Mouse (Mus musculus) T-cell, adult 2 months (primary cell): Measurements from ENCODE around the gene Adamts17.

Experiments used
- DNase-seq: peaks from one replicate; pipeline ENCODE4 v3.0.0; 2022; ENCODE audit warnings: low spot score

The Adamts17 gene

GRCm38 (mm10) chr7:66933251-66933650 lies 93.7 kb downstream of the Adamts17 start:
- DNase-seq: no peak

- no peak for DNase-seq
Observed at GRCm38 (mm10) chr7:66934062-66934461, 94.5 kb downstream of the Adamts17 start.

GRCm38 (mm10) chr7:66935041-66935440 lies 95.5 kb downstream of the Adamts17 start:
- DNase-seq: no peak

- no peak for DNase-seq
Observed at GRCm38 (mm10) chr7:66936042-66936755, 96.7 kb downstream of the Adamts17 start.

- peak; percentile 15 for DNase-seq
Observed at GRCm38 (mm10) chr7:66936911-66937310, 97.4 kb downstream of the Adamts17 start.

- no peak for DNase-seq
Observed at GRCm38 (mm10) chr7:66938988-66939783, 99.7 kb downstream of the Adamts17 start.

GRCm38 (mm10) chr7:66940761-66941160 lies 101.2 kb downstream of the Adamts17 start:
- DNase-seq: no peak

- no peak for DNase-seq
Observed at GRCm38 (mm10) chr7:66949006-66949405, 109.5 kb downstream of the Adamts17 start.

- DNase-seq: no peak
Observed at GRCm38 (mm10) chr7:66952921-66953320, 113.4 kb downstream of the Adamts17 start.

GRCm38 (mm10) chr7:66954073-66954472 lies 114.5 kb downstream of the Adamts17 start:
- no peak for DNase-seq

GRCm38 (mm10) chr7:66954723-66955122 lies 115.2 kb downstream of the Adamts17 start:
- no peak for DNase-seq

GRCm38 (mm10) chr7:66955455-66955919 lies 116.0 kb downstream of the Adamts17 start:
- no peak for DNase-seq

GRCm38 (mm10) chr7:66955978-66956377 lies 116.4 kb downstream of the Adamts17 start:
- DNase-seq: no peak

- no peak for DNase-seq
Observed at GRCm38 (mm10) chr7:66957764-66958163, 118.2 kb downstream of the Adamts17 start.

- no peak for DNase-seq
Observed at GRCm38 (mm10) chr7:66960246-66961033, 120.9 kb downstream of the Adamts17 start.

- no peak for DNase-seq
Observed at GRCm38 (mm10) chr7:66962736-66963135, 123.2 kb downstream of the Adamts17 start.

GRCm38 (mm10) chr7:66963541-66963940 lies 124.0 kb downstream of the Adamts17 start:
- DNase-seq: no peak

GRCm38 (mm10) chr7:66966541-66967205 lies 127.1 kb downstream of the Adamts17 start:
- no peak for DNase-seq

GRCm38 (mm10) chr7:66967206-66967919 lies 127.8 kb downstream of the Adamts17 start:
- no peak for DNase-seq

GRCm38 (mm10) chr7:66968661-66969060 lies 129.1 kb downstream of the Adamts17 start:
- no peak for DNase-seq

- no peak for DNase-seq
Observed at GRCm38 (mm10) chr7:66969199-66969598, 129.7 kb downstream of the Adamts17 start.
